Comparison of ENCODE assay signal across 10 mouse cellular contexts in genomic region chr8:13462392-13462791, GRCm38 (mm10). TPM values are rescaled to one million over a fixed set of nuclear protein-coding genes. Genes with fewer than 3 reads are reported as not detected.
A peak's percentile ranks its signal among the peaks of the same experiment; 100 is the strongest.
DNase-seq lines count a peak whose midpoint lies in the region; ATAC-seq and TF ChIP-seq lines count a peak whose summit lies in the region.
"Had no signal": no experiment of that assay in that cellular context is flagged by ENCODE, and none has a peak within 500 bp of the region (broad histone marks: within the 10 kb centered on the region; RNA-seq: fewer than 3 reads in every experiment).

No protein-coding gene starts in this region.

- TF ChIP-seq POLR2A in lung, adult 2 months (IDR thresholded peaks at IDR 0.05; ENCODE audit: borderline replicate concordance, extremely low read depth, low read depth, low read length): no peak

- no peak overlapping the region for H3K4me3 ChIP-seq in lung, adult 2 months (replicated peaks; ENCODE audit: extremely low read depth, low read depth, low read length)
- H3K4me3 ChIP-seq in layer of hippocampus, adult 2 months: no peak overlapping the region
- H3K4me3 ChIP-seq: midbrain, embryonic 12.5 days had no signal

- H3K4me1 ChIP-seq in lung, adult 2 months (ENCODE audit: control insufficient read depth, insufficient read depth, low read length): peaks cover 5% of the 10 kb centered on the region
- H3K4me1 ChIP-seq: midbrain, embryonic 12.5 days had no signal

- WGBS in lung, adult 2 months: 23% methylated on average over 10 of the region's 10 CpGs

- H3K27ac ChIP-seq in layer of hippocampus, adult 2 months: no peak overlapping the region
- H3K27ac ChIP-seq: midbrain, embryonic 12.5 days had no signal

- ATAC-seq in cerebellum, adult (ENCODE audit: insufficient number of reproducible peaks, low FRiP score, low TSS enrichment): no peak

- no peak for TF ChIP-seq CTCF in lung, adult 2 months (IDR thresholded peaks at IDR 0.05; ENCODE audit: insufficient read depth, low read length)
- no peak for TF ChIP-seq CTCF in layer of hippocampus, adult 2 months (conservative IDR thresholded peaks at IDR 0.05)

- peak; percentile 43 to 53 for DNase-seq in cerebellum, postnatal 10 days
- peak; percentile 33 for DNase-seq in urinary bladder, postnatal 14 days (ENCODE audit: low spot score)
- DNase-seq in urinary bladder, postnatal 25 days (ENCODE audit: low spot score): no peak
- DNase-seq in lung, adult 2 months: peak; percentile 83
- DNase-seq in testis, postnatal 14 days (ENCODE audit: low spot score): peak; percentile 40
- DNase-seq in thymus, postnatal 10 days (ENCODE audit: low spot score in 2 of 2): no peak
- DNase-seq in layer of hippocampus, adult 2 months (ENCODE audit: low spot score in 2 of 2): no peak

RNA-seq across cellular contexts. Expression of gene Tmem255b, which starts 27.4 kb away (rescaled TPM):
- polyA plus RNA-seq in lung, adult 2 months (2012; rRNA removed): 5.5 and 7.3 TPM in 2 replicates
- 1 to 10 TPM; 5.2 TPM for total RNA-seq in layer of hippocampus, adult 2 months (2021)
- total RNA-seq: common myeloid progenitor, adult 5-6 weeks had no signal
- polyA plus RNA-seq: midbrain, embryonic 12.5 days had no signal

RNA-seq across cellular contexts. Expression of gene Gas6, which starts 31.9 kb away (rescaled TPM):
- polyA plus RNA-seq in lung, adult 2 months (2012; rRNA removed): 245 and 264 TPM in 2 replicates
- 10 to 100 TPM; 81.2 to 85.1 TPM for total RNA-seq in layer of hippocampus, adult 2 months (2021)

RNA-seq across cellular contexts. Expression of gene Grk1, which starts 57.5 kb away (rescaled TPM):
- not detected in 2 replicates for polyA plus RNA-seq in lung, adult 2 months (2012; rRNA removed)
- total RNA-seq in layer of hippocampus, adult 2 months (2021): not detected
- total RNA-seq: common myeloid progenitor, adult 5-6 weeks had no signal

Comparison
In these comparisons a context has a peak if more than half of its experiments do, and no peak if none do; other contexts are left out.
1. DNase-seq: peak in cerebellum, postnatal 10 days (2 of 2), urinary bladder, postnatal 14 days (single experiment), lung, adult 2 months (single experiment) and testis, postnatal 14 days (single experiment); none in urinary bladder, postnatal 25 days (single experiment), thymus, postnatal 10 days (0 of 2) and layer of hippocampus, adult 2 months (0 of 2).